In genomic region chr1:171375646-171376097, GRCm38 (mm10) we compare ENCODE assay signal across 10 mouse cellular contexts. TPM values are rescaled to one million over a fixed set of nuclear protein-coding genes. Genes with fewer than 3 reads are reported as not detected.
A peak's percentile ranks its signal among the peaks of the same experiment; 100 is the strongest.
DNase-seq lines count a peak whose midpoint lies in the region; ATAC-seq lines count a peak whose summit lies in the region.
"Had no signal": no experiment of that assay in that cellular context is flagged by ENCODE, and none has a peak within 500 bp of the region (broad histone marks: within the 10 kb centered on the region; RNA-seq: fewer than 3 reads in every experiment).

No protein-coding gene starts in this region.

- 55% methylated on average over 9 of the region's 9 CpGs for WGBS in midbrain, embryonic 11.5 days
- WGBS in midbrain, embryonic 13.5 days: 49% methylated on average over 9 of the region's 9 CpGs

- H3K9ac ChIP-seq in midbrain, embryonic 11.5 days (ENCODE audit: low read length): no peak overlapping the region
- no peak overlapping the region for H3K9ac ChIP-seq in midbrain, embryonic 13.5 days (replicated peaks)
- H3K9ac ChIP-seq: limb, embryonic 13.5 days had no signal

- DNase-seq in midbrain, embryonic 11.5 days (ENCODE audit: low spot score, missing footprints): peak; percentile 2
- DNase-seq in lung, postnatal 25 days (ENCODE audit: low spot score): peak; percentile 81
- DNase-seq in urinary bladder, postnatal 36 days (ENCODE audit: low spot score in 2 of 2): peak; percentile 86 to 87
- no peak for DNase-seq in left cerebral cortex, adult 11 months (ENCODE audit: low spot score)
- no peak for DNase-seq in frontal cortex, postnatal 10 days (ENCODE audit: low spot score in 2 of 2)
- DNase-seq: heart, adult 18-20 months; kidney, adult 18-20 months had no signal

- H3K4me3 ChIP-seq in midbrain, embryonic 11.5 days (ENCODE audit: low read depth, low read length): no peak overlapping the region
- H3K4me3 ChIP-seq in midbrain, embryonic 13.5 days (replicated peaks): no peak overlapping the region
- H3K4me3 ChIP-seq: limb, embryonic 13.5 days had no signal

- H3K4me2 ChIP-seq in midbrain, embryonic 11.5 days: no peak overlapping the region
- H3K4me2 ChIP-seq in midbrain, embryonic 13.5 days (replicated peaks): no peak overlapping the region
- H3K4me2 ChIP-seq: limb, embryonic 13.5 days had no signal

- H3K36me3 ChIP-seq in midbrain, embryonic 11.5 days (ENCODE audit: control insufficient read depth, insufficient read depth, low read length): no peaks in the 10 kb centered on the region
- no peaks in the 10 kb centered on the region for H3K36me3 ChIP-seq in midbrain, embryonic 13.5 days
- H3K36me3 ChIP-seq: limb, embryonic 13.5 days had no signal

- H3K27ac ChIP-seq in midbrain, embryonic 11.5 days (ENCODE audit: low read depth, low read length): no peak overlapping the region
- H3K27ac ChIP-seq in midbrain, embryonic 13.5 days: no peak overlapping the region
- H3K27ac ChIP-seq: limb, embryonic 13.5 days had no signal

- H3K9me3 ChIP-seq in midbrain, embryonic 11.5 days (ENCODE audit: control insufficient read depth, low read length): no peaks in the 10 kb centered on the region
- H3K9me3 ChIP-seq in midbrain, embryonic 13.5 days: no peaks in the 10 kb centered on the region
- H3K9me3 ChIP-seq: limb, embryonic 13.5 days had no signal

- ATAC-seq in midbrain, embryonic 11.5 days (ENCODE audit: low FRiP score): no peak
- no peak for ATAC-seq in midbrain, embryonic 13.5 days
- peak; percentile 85 for ATAC-seq in granulocyte monocyte progenitor cell, adult 5-6 weeks (replicated peaks; ENCODE audit: poor library complexity, severe bottlenecking)

- peaks cover 1% of the 10 kb centered on the region; the same call in 1 of the 2 replicates for H3K27me3 ChIP-seq in midbrain, embryonic 11.5 days (ENCODE audit: control insufficient read depth, insufficient read depth, low read length)
- H3K27me3 ChIP-seq in midbrain, embryonic 13.5 days: peaks cover 14% of the 10 kb centered on the region

- peaks cover 12% of the 10 kb centered on the region for H3K4me1 ChIP-seq in midbrain, embryonic 11.5 days (ENCODE audit: control insufficient read depth, insufficient read depth, low read length)
- peaks cover 19% of the 10 kb centered on the region for H3K4me1 ChIP-seq in midbrain, embryonic 13.5 days (replicated peaks)

RNA-seq across cellular contexts. Expression of gene Nectin4, which starts 5.8 kb away (rescaled TPM):
- 0.49 and 0.65 TPM in 2 replicates for polyA plus RNA-seq in midbrain, embryonic 11.5 days (2014; fragmentation: Nextera tagmentation; extraction: Ambion mirVana)
- polyA plus RNA-seq in midbrain, embryonic 13.5 days (2015; fragmentation: Nextera tagmentation; extraction: Ambion mirVana): 0.70 and 0.97 TPM in 2 replicates
- total RNA-seq in granulocyte monocyte progenitor cell, adult 5-6 weeks (2014; fragmentation: Nextera tagmentation): 1.5 and 2.4 TPM in 2 replicates
- 0.99 and 1.6 TPM in 2 replicates for total RNA-seq in granulocyte monocyte progenitor cell, adult 5-6 weeks (2017)

RNA-seq across cellular contexts. Expression of gene Arhgap30, which starts 13.1 kb away (rescaled TPM):
- polyA plus RNA-seq in midbrain, embryonic 11.5 days (2014; fragmentation: Nextera tagmentation; extraction: Ambion mirVana): 0.38 and 0.57 TPM in 2 replicates
- polyA plus RNA-seq in midbrain, embryonic 13.5 days (2015; fragmentation: Nextera tagmentation; extraction: Ambion mirVana): 0.63 TPM in 2 replicates
- 47.2 and 53.5 TPM in 2 replicates for total RNA-seq in granulocyte monocyte progenitor cell, adult 5-6 weeks (2014; fragmentation: Nextera tagmentation)
- total RNA-seq in granulocyte monocyte progenitor cell, adult 5-6 weeks (2017): 63.0 and 67.1 TPM in 2 replicates

RNA-seq across cellular contexts. Expression of gene Klhdc9, which starts 15.1 kb away (rescaled TPM):
- 1.4 and 2.3 TPM in 2 replicates for polyA plus RNA-seq in midbrain, embryonic 11.5 days (2014; fragmentation: Nextera tagmentation; extraction: Ambion mirVana)
- 4.2 and 4.6 TPM in 2 replicates for polyA plus RNA-seq in midbrain, embryonic 13.5 days (2015; fragmentation: Nextera tagmentation; extraction: Ambion mirVana)
- not detected in 2 replicates for total RNA-seq in granulocyte monocyte progenitor cell, adult 5-6 weeks (2014; fragmentation: Nextera tagmentation)
- total RNA-seq in granulocyte monocyte progenitor cell, adult 5-6 weeks (2017): 0.52 and 0.77 TPM in 2 replicates
- total RNA-seq: heart, adult 18-20 months had no signal

RNA-seq across cellular contexts. Expression of gene Pfdn2, which starts 30.2 kb away (rescaled TPM):
- polyA plus RNA-seq in midbrain, embryonic 11.5 days (2014; fragmentation: Nextera tagmentation; extraction: Ambion mirVana): 64.8 and 69.8 TPM in 2 replicates
- polyA plus RNA-seq in midbrain, embryonic 13.5 days (2015; fragmentation: Nextera tagmentation; extraction: Ambion mirVana): 166 and 177 TPM in 2 replicates
- 35.6 and 62.6 TPM in 2 replicates for total RNA-seq in granulocyte monocyte progenitor cell, adult 5-6 weeks (2014; fragmentation: Nextera tagmentation)
- total RNA-seq in granulocyte monocyte progenitor cell, adult 5-6 weeks (2017): 15.2 and 28.0 TPM in 2 replicates

RNA-seq across cellular contexts. Expression of gene Nit1, which starts 30.2 kb away (rescaled TPM):
- polyA plus RNA-seq in midbrain, embryonic 11.5 days (2014; fragmentation: Nextera tagmentation; extraction: Ambion mirVana): 31.9 and 32.7 TPM in 2 replicates
- 57.5 and 61.3 TPM in 2 replicates for polyA plus RNA-seq in midbrain, embryonic 13.5 days (2015; fragmentation: Nextera tagmentation; extraction: Ambion mirVana)
- total RNA-seq in granulocyte monocyte progenitor cell, adult 5-6 weeks (2014; fragmentation: Nextera tagmentation): 28.1 and 30.3 TPM in 2 replicates
- 24.6 and 33.8 TPM in 2 replicates for total RNA-seq in granulocyte monocyte progenitor cell, adult 5-6 weeks (2017)

Comparison
In these comparisons a context has a peak if more than half of its experiments do, and no peak if none do; other contexts are left out.
1. DNase-seq: peak in midbrain, embryonic 11.5 days (single experiment), lung, postnatal 25 days (single experiment) and urinary bladder, postnatal 36 days (2 of 2); none in left cerebral cortex, adult 11 months (single experiment) and frontal cortex, postnatal 10 days (0 of 2).